Mouse (Mus musculus) stomach, embryonic 16.5 days (tissue): ENCODE data around the gene Gm9195. TPM values are rescaled to one million over a fixed set of nuclear protein-coding genes. Genes with fewer than 3 reads are reported as not detected.

ENCODE experiments used
- ATAC-seq: fragments of 200-750 bp; cut with Nextera tagmentation; 2 replicates; pipeline ENCODE4 v1.8.0; 2017; ENCODE audit warnings: moderate number of reproducible peaks, moderate TSS enrichment; ENCODE audit not compliant: insufficient read depth, low FRiP score
- H3K27ac ChIP-seq: fragments of 300-500 bp; sonication (generic); 2 replicates; pipeline ENCODE4 v1.5.1; 2014; ENCODE audit warnings: low read length
- H3K27me3 ChIP-seq: fragments of 300-500 bp; sonication (generic); 2 replicates; pipeline ENCODE4 v1.6.1; 2014; ENCODE audit warnings: low read length, control low read depth, mixed read lengths; ENCODE audit not compliant: control insufficient read depth, insufficient read depth
- H3K36me3 ChIP-seq: fragments of 300-500 bp; sonication (generic); 2 replicates; pipeline ENCODE4 v1.6.1; 2014; ENCODE audit warnings: low read length; ENCODE audit not compliant: control insufficient read depth, insufficient read depth
- H3K4me1 ChIP-seq: fragments of 300-500 bp; sonication (generic); 2 replicates; pipeline ENCODE4 v1.6.1; 2014; ENCODE audit warnings: low read length, control low read depth, mixed read lengths; ENCODE audit not compliant: control insufficient read depth, insufficient read depth
- H3K4me2 ChIP-seq: fragments of 300-500 bp; sonication (generic); 2 replicates; pipeline ENCODE4 v1.6.1; 2014; ENCODE audit warnings: low read depth, low read length, mixed read lengths
- H3K4me3 ChIP-seq: fragments of 300-500 bp; sonication (generic); replicated peaks from 2 replicates; pipeline ENCODE4 v1.5.1; 2014; ENCODE audit warnings: mild to moderate bottlenecking, low read length
- H3K9ac ChIP-seq: fragments of 300-500 bp; sonication (generic); 2 replicates; pipeline ENCODE4 v1.6.1; 2014; ENCODE audit warnings: low read length
- H3K9me3 ChIP-seq: fragments of 300-500 bp; sonication (generic); replicated peaks from 2 replicates; pipeline ENCODE4 v1.6.1; 2016; ENCODE audit warnings: low read length, control low read depth; ENCODE audit not compliant: control insufficient read depth
- WGBS: fragments of 180-500 bp; shearing (Covaris S2); extraction: QIAGEN DNeasy Blood & Tissue Kit; methylation state at CpG from one replicate; pipeline ENCODE4 v1.1.7; 2014; 5-methylcytosine and 5-hydroxymethylcytosine counted together
- polyA plus RNA-seq: library from polyadenylated mRNA; unstranded; fragments of >200 nt; fragmentation: Nextera tagmentation; extraction: Ambion mirVana; gene quantifications from 2 replicates; pipeline ENCODE4 v1.2.1, GENCODE M21; 2015

The Gm9195 gene
- polyA plus RNA-seq, 1 experiment from 2014 or later: not detected

DNA sequence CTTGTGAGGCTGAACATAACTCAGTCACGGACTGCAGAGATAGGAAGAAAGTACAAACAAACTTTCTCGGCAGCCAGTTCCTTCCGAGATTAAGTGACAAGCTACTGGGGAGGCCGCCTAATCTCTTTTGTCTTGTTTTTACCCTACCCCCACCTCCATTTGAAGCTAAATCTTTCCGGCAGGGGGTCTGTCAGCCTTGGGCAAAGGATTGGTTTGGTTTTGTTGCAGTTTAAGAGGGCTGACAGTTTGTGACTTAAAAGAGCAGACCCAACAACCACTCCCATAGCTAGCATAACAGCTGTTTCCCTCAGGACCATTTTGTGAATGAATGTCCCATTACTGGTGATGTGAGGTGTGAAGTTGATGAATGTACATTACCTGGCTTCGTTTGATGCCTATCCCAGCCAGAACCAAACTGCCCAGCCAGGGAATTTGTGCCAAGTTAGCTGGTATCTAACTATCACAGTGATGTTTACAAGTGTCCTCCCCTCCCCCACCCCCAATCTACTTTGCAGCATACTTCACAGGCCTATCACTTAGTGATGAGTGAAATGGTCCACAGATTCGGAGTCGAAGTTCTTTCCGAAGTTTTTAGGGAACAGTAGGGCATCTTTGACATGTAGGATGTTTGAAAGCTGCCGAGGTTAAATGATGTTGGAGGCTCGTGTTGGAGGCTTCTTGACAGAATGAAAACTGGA is 15.2 kb upstream of the Gm9195 start:
- 14% methylated on average over 11 of the region's 11 CpGs for WGBS
- Histone ChIP-seq H3K27me3 (no peaks in the 10 kb centered on the region), H3K9me3 (no peaks in the 10 kb centered on the region), H3K4me2 (peak overlapping the region; percentile 64), H3K4me3 (peak overlapping the region; percentile 37), H3K9ac (0 out of 2 replicates have a peak overlapping the region, but pooled peaks have one; percentile 31), H3K27ac (no peak overlapping the region), H3K4me1 (0 out of 2 replicates have a peak, but pooled peaks cover 5% of the 10 kb centered on the region), H3K36me3 (no peaks in the 10 kb centered on the region)
- ATAC-seq: no peak

DNA sequence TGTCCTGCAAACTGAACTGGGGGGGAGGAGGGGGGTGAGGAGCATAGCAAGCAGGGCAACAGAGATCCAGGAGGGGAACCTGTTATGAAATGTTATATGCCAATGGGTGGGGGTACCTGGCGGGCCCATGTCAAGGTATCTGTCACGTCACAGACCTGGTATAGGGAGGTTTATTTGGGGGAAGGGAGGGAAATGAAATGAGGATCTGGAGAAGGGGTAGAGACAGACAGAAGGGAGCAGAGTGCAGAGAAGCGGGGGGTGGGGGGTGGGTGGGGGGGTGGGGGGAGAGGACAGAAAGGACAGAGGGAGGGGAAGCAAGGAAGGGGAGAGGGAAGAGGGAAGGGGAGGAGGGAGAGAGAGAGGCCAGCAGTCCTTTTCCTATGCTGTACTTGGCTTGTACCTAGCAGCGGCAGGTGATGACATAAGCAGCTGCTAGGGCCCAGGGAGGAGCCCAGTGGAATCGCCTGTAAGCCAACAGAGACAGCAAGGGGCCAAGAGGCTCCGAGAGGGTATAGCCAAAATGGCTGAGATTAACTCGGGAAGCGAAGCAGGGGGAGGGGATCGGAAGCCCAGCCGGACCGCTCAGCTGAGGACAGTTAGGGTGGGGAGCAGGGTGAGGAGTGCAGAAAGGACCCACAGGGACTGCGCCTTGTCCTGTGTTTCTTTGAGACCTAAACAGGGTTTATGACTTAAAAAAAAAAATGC is 14.5 kb upstream of the Gm9195 start:
- no peak; the same call in 1 of the 2 replicates for ATAC-seq
- H3K27me3 ChIP-seq: no peaks in the 10 kb centered on the region
- H3K9ac ChIP-seq: peak overlapping the region; percentile 31; the same call in 1 of the 2 replicates
- no peak overlapping the region for H3K27ac ChIP-seq
- H3K36me3 ChIP-seq: no peaks in the 10 kb centered on the region
- peak overlapping the region; percentile 64 for H3K4me2 ChIP-seq
- 12% methylated on average over 12 of the region's 12 CpGs for WGBS
- H3K4me3 ChIP-seq: peak overlapping the region; percentile 37
- 0 out of 2 replicates have a peak, but pooled peaks cover 5% of the 10 kb centered on the region for H3K4me1 ChIP-seq
- no peaks in the 10 kb centered on the region for H3K9me3 ChIP-seq

DNA sequence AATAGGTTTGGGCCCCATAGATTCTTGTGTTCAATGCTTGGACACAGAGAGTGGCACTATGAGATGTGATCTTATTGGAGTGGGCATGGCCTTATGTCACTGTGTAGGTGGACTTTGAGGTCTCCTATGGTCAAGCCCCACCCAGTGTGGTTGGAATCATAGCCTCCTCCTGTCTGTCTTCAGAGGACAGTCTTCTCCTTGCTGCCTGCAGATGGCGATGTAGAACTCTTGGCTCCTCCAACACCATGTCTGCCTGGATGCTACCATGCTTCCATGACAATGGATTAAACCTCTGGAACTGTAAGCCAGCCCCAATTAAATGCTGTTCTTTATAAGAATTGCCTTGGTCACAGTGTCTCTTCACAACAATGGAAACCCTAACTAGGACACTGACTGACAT is 13.3 kb upstream of the Gm9195 start:
- 90% methylated on average over 1 of the region's 1 CpGs for WGBS
- no peaks in the 10 kb centered on the region for H3K9me3 ChIP-seq
- H3K4me1 ChIP-seq: 0 out of 2 replicates have a peak, but pooled peaks cover 5% of the 10 kb centered on the region
- no peak overlapping the region for H3K9ac ChIP-seq
- H3K27me3 ChIP-seq: no peaks in the 10 kb centered on the region
- ATAC-seq: no peak
- no peaks in the 10 kb centered on the region for H3K36me3 ChIP-seq
- no peak overlapping the region for H3K4me3 ChIP-seq
- H3K4me2 ChIP-seq: no peak overlapping the region
- H3K27ac ChIP-seq: no peak overlapping the region

DNA sequence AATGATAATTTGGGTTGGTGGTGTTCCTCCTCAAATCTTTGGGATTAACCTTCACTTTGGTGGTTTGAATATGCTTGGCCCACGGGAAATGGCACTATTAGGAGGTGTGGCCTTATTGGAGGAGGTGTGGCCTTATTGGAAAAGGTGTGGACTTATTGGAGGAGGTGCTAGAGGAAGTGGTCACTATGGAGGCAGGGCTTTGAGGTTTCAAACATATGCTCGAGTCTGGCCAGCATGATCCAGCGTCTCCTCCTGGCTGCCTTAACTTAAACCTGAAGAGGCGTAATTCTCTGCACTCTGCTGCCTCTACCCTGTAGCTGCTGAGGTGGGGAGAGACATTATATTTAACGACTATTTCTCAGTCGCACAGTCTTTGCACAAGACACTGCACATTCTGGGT is 11.6 kb upstream of the Gm9195 start:
- 0 out of 2 replicates have a peak, but pooled peaks cover 5% of the 10 kb centered on the region for H3K4me1 ChIP-seq
- no peak overlapping the region for H3K27ac ChIP-seq
- H3K27me3 ChIP-seq: no peaks in the 10 kb centered on the region
- H3K9ac ChIP-seq: no peak overlapping the region
- 59% methylated on average over 6 of the region's 6 CpGs for WGBS
- H3K4me2 ChIP-seq: no peak overlapping the region
- H3K4me3 ChIP-seq: no peak overlapping the region
- no peaks in the 10 kb centered on the region for H3K9me3 ChIP-seq
- no peak for ATAC-seq
- H3K36me3 ChIP-seq: no peaks in the 10 kb centered on the region

DNA sequence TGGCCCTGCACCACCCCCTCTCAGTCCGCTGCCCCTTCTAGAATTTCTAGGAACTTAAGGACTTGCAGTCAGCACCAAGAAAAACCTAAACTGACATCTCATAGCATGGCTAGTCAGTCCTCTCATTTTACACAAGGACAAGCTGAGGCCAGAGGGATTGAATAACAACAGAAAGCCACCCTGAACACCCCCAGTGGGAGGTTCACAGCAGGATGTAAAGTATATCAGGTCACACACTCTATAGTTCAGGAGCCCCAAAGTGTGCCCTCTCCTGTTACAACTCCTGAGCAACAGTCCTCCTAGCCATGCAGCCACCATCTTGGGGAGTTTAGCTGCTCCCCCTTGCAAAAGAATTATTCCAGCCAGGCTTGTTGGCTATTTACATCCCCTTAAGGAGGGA is 2.1 kb upstream of the Gm9195 start:
- WGBS: 88% methylated on average over 1 of the region's 1 CpGs
- no peak for ATAC-seq
- no peaks in the 10 kb centered on the region for H3K9me3 ChIP-seq
- H3K27me3 ChIP-seq: no peaks in the 10 kb centered on the region
- no peaks in the 10 kb centered on the region for H3K4me1 ChIP-seq
- H3K9ac ChIP-seq: no peak overlapping the region
- H3K4me2 ChIP-seq: no peak overlapping the region
- no peaks in the 10 kb centered on the region for H3K36me3 ChIP-seq
- no peak overlapping the region for H3K4me3 ChIP-seq
- no peak overlapping the region for H3K27ac ChIP-seq

DNA sequence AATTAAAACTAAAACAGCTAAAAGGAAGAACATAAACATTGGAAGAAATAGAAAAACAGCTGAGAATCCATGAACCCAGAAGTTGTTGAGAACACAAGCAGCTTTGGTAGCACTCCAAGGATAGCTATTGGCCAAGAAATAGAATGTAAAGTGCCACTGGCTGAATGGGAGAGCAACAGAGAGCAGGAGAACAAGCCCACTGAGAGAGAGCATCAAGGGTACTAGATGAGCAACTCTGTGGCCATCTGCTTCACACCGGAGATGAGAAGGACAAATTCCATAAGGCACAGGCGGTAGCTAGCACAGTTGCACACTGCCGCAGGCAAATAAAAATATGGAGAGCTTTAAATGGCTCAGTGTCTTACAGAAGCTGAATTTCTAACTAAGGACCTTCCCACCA is 1.3 kb downstream of the Gm9195 start:
- no peaks in the 10 kb centered on the region for H3K36me3 ChIP-seq
- no peaks in the 10 kb centered on the region for H3K4me1 ChIP-seq
- 94% methylated on average over 3 of the region's 3 CpGs for WGBS
- no peaks in the 10 kb centered on the region for H3K27me3 ChIP-seq
- ATAC-seq: no peak
- no peaks in the 10 kb centered on the region for H3K9me3 ChIP-seq
- no peak overlapping the region for H3K4me3 ChIP-seq
- no peak overlapping the region for H3K9ac ChIP-seq
- no peak overlapping the region for H3K27ac ChIP-seq
- no peak overlapping the region for H3K4me2 ChIP-seq

DNA sequence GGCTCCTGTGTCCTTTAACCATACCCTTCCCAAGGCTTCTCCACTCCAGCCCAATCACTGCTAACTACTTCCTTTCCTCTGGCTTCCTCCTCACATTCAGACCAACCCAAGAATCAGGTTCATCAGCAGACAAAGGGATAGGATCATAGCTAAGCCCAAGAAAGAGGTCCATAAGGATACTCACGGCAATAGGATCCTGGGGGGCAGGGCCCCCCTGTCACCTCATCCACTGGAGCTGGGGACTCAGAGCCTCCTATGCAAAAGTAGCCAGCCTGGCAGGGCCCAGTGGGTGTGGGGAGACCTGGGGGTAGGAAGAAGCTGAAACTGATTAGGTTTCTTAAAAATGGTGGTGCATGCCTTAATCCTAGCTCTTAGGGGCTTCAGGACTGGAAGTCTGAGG is 17.1 kb downstream of the Gm9195 start:
- Histone ChIP-seq H3K36me3 (no peaks in the 10 kb centered on the region), H3K27ac (no peak overlapping the region), H3K4me3 (no peak overlapping the region), H3K27me3 (no peaks in the 10 kb centered on the region), H3K4me1 (no peaks in the 10 kb centered on the region), H3K4me2 (no peak overlapping the region), H3K9me3 (no peaks in the 10 kb centered on the region), H3K9ac (no peak overlapping the region)
- ATAC-seq: no peak
- WGBS: 66% methylated on average over 1 of the region's 1 CpGs

DNA sequence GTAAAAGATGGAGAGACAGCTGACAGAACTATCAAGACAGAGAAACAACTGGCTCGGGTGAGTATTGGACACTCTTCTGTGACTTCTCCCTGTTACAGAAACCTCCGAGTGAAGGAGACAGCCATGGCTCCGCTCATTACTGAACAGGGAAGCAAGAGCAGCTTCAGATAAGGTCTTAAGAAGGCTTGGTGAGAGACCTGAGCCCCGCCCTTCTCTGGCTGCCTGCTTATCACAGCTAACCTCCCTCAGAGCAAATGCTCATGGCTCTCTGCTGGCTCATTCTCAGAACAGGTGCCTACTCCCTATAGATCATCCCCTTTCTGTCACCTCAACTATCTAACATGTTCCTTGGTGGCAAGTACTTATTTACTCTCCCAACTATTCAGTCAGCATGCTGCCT is 23.2 kb downstream of the Gm9195 start:
- Histone ChIP-seq H3K4me1 (no peaks in the 10 kb centered on the region), H3K9me3 (no peaks in the 10 kb centered on the region), H3K4me2 (no peak overlapping the region), H3K4me3 (no peak overlapping the region), H3K27me3 (no peaks in the 10 kb centered on the region), H3K27ac (no peak overlapping the region), H3K9ac (no peak overlapping the region), H3K36me3 (no peaks in the 10 kb centered on the region)
- 46% methylated on average over 4 of the region's 4 CpGs for WGBS
- ATAC-seq: no peak

DNA sequence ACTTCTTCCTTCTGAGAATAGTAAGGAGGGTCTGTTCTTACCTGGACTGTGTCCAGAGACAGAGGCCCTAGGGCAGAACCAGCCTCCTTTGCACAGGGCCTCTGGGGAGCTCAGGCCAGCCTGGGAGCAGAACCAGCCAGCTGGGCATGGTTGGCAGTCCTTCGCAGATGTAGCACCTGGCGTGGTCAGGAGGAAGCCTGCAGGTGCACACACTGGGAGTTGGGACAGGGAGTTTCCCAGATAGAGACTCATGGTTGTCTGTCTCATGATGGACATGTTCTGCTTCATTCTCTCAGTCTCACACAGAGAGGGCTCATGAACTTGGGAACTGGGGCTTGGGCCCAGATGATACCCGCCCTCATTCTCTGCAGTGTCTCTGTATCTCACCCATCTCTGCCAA is 25.3 kb downstream of the Gm9195 start:
- H3K27ac ChIP-seq: no peak overlapping the region
- H3K9ac ChIP-seq: no peak overlapping the region
- H3K27me3 ChIP-seq: no peaks in the 10 kb centered on the region
- H3K4me1 ChIP-seq: no peaks in the 10 kb centered on the region
- no peak overlapping the region for H3K4me2 ChIP-seq
- no peaks in the 10 kb centered on the region for H3K36me3 ChIP-seq
- no peak for ATAC-seq
- H3K9me3 ChIP-seq: no peaks in the 10 kb centered on the region
- WGBS: 78% methylated on average over 3 of the region's 3 CpGs
- H3K4me3 ChIP-seq: no peak overlapping the region
